Mouse (Mus musculus) ZHBTc4 (cell line): ENCODE results near the gene Etnk2.

Experiments used
- DNase-seq: peaks from one replicate; pipeline ENCODE4 v3.0.0-alpha.2; 2011; ENCODE audit warnings: low read depth, low spot score

The Etnk2 gene

GRCm38 (mm10) chr1:133415086-133415485, 51.7 kb downstream of the Etnk2 start:
- DNase-seq, result no peak

GRCm38 (mm10) chr1:133415505-133415904, 52.1 kb downstream of the Etnk2 start:
- DNase-seq, result peak; percentile 57

- peak; percentile 73 for DNase-seq
Measured at GRCm38 (mm10) chr1:133416472-133416871, 53.1 kb downstream of the Etnk2 start.

- DNase-seq, result no peak
Measured at GRCm38 (mm10) chr1:133417113-133417512, 53.7 kb downstream of the Etnk2 start.

GRCm38 (mm10) chr1:133417539-133417938, 54.2 kb downstream of the Etnk2 start:
- DNase-seq, result peak; percentile 51

- DNase-seq, result no peak
Measured at GRCm38 (mm10) chr1:133418164-133418800, 54.9 kb downstream of the Etnk2 start.

GRCm38 (mm10) chr1:133419178-133419834, 55.9 kb downstream of the Etnk2 start:
- no peak for DNase-seq

GRCm38 (mm10) chr1:133420491-133420890, 57.1 kb downstream of the Etnk2 start:
- DNase-seq, result no peak

GRCm38 (mm10) chr1:133421061-133421460, 57.7 kb downstream of the Etnk2 start:
- no peak for DNase-seq

GRCm38 (mm10) chr1:133421975-133422570, 58.7 kb downstream of the Etnk2 start:
- no peak for DNase-seq

GRCm38 (mm10) chr1:133422615-133423161, 59.3 kb downstream of the Etnk2 start:
- peak; percentile 52 for DNase-seq

GRCm38 (mm10) chr1:133423166-133423542, 59.8 kb downstream of the Etnk2 start:
- peak; percentile 50 for DNase-seq

- peak; percentile 82 for DNase-seq
Measured at GRCm38 (mm10) chr1:133423543-133424480, 60.4 kb downstream of the Etnk2 start, which contains the start of gene Sox13. Sox13 (minus strand) TSS chr1:133424377.

GRCm38 (mm10) chr1:133424547-133425140, 61.3 kb downstream of the Etnk2 start:
- DNase-seq, result peak; percentile 52
